Mouse (Mus musculus): Measurements from ENCODE around the gene Shisa4. TPM values are rescaled to one million over a fixed set of nuclear protein-coding genes. Genes with fewer than 3 reads are reported as not detected.

Shisa4 gene
- polyA plus RNA-seq, 1 experiment = not detected

DNA sequence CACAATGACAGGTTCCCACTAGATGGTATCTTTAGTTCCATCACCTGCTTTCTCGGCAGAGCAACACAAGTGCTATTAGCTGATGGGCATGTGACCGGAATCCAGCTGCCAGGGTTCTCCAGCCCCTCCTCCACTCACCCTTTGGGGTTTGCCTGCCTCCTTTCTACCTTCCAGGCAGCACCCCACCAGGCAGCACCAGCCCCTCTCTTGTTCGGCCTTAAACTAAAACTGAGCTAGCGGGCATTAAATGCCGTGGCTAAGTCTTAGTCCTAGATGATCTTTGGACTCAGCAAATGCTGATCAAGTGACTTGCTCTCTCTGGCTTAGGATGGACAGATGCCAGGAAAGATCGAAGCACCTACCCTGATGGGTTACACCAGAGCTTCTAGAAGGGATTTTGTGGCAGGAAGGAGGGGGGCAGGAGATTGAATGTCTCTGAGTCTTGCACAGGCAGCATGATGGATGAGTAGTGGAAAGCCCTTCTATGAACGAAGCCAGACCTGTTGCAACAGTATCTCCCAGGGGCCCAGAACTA lies 51.6 kb downstream of the Shisa4 start:
- no peaks in the 10 kb centered on the region for H3K4me1 ChIP-seq (ENCODE audit: control insufficient read depth, insufficient read depth, low read length)
- 85% methylated on average over 7 of the region's 7 CpGs for WGBS
- H3K4me3 ChIP-seq (ENCODE audit: insufficient read depth, low read depth, low read length) = no peak overlapping the region
- H3K27ac ChIP-seq (ENCODE audit: insufficient read depth, low read depth, low read length) = no peak overlapping the region
- no peak for TF ChIP-seq POLR2A (IDR thresholded peaks at IDR 0.05; ENCODE audit: insufficient read depth, low read depth, low read length)
- no peak for TF ChIP-seq CTCF (IDR thresholded peaks at IDR 0.05; ENCODE audit: insufficient read depth, low read depth, low read length)

Other genes with a start within 250 kb of the Shisa4 start
- not detected in 2 replicates for gene Ptpn7, start 242.5 kb downstream of the Shisa4 start, polyA plus RNA-seq (2012; ENCODE audit: insufficient read depth, insufficient read length, low replicate concordance, missing spikeins)
- 415 TPM in 1 of 2 replicates, not detected in the other for gene Arl8a, start 228.4 kb downstream of the Shisa4 start, polyA plus RNA-seq (2012; ENCODE audit: insufficient read depth, insufficient read length, low replicate concordance, missing spikeins)
- gene Gpr37l1, start 207.6 kb downstream of the Shisa4 start, polyA plus RNA-seq (2012; ENCODE audit: insufficient read depth, insufficient read length, low replicate concordance, missing spikeins) = not detected in 2 replicates
- not detected in 2 replicates for gene Elf3, start 116.7 kb downstream of the Shisa4 start, polyA plus RNA-seq (2012; ENCODE audit: insufficient read depth, insufficient read length, low replicate concordance, missing spikeins)
- not detected in 2 replicates for gene Rnpep, start 91.2 kb downstream of the Shisa4 start, polyA plus RNA-seq (2012; ENCODE audit: insufficient read depth, insufficient read length, low replicate concordance, missing spikeins)
- gene Timm17a, start 61.5 kb downstream of the Shisa4 start, polyA plus RNA-seq (2012; ENCODE audit: insufficient read depth, insufficient read length, low replicate concordance, missing spikeins) = not detected in 2 replicates
- not detected in 2 replicates for gene Lmod1, start 50.4 kb downstream of the Shisa4 start, polyA plus RNA-seq (2012; ENCODE audit: insufficient read depth, insufficient read length, low replicate concordance, missing spikeins)
- not detected in 2 replicates for gene Ipo9, start 55.3 kb upstream of the Shisa4 start, polyA plus RNA-seq (2012; ENCODE audit: insufficient read depth, insufficient read length, low replicate concordance, missing spikeins)
- 79.3 TPM in 1 of 2 replicates, not detected in the other for gene Nav1, start 232.1 kb upstream of the Shisa4 start, polyA plus RNA-seq (2012; ENCODE audit: insufficient read depth, insufficient read length, low replicate concordance, missing spikeins)